Mouse (Mus musculus) midbrain, postnatal 0 days (tissue): ENCODE results near the gene Hist1h2af. TPM values are rescaled to one million over a fixed set of nuclear protein-coding genes. Genes with fewer than 3 reads are reported as not detected.
A peak's percentile ranks its signal among the peaks of the same experiment; 100 is the strongest.
"Not testable (repeated sequence)": the region's sequence is repeated elsewhere in the genome, so short reads cannot be mapped to it uniquely, and the experiment has no call there.

Experiments used
- ATAC-seq: fragments of 200-750 bp; cut with Nextera tagmentation; 2 replicates; pipeline ENCODE4 v1.8.0; 2017; ENCODE audit warnings: moderate number of reproducible peaks, mild to moderate bottlenecking, moderate TSS enrichment, moderate library complexity; ENCODE audit not compliant: low FRiP score
- DNase-seq: peaks from one replicate; pipeline ENCODE4 v3.0.0-alpha.2; 2015; ENCODE audit warnings: low spot score
- H3K27ac ChIP-seq: fragments of 300-500 bp; sonication (generic); 2 replicates; pipeline ENCODE4 v1.5.1; 2014; ENCODE audit warnings: low read depth, mild to moderate bottlenecking, low read length, mixed read lengths
- H3K27me3 ChIP-seq: fragments of 300-500 bp; sonication (generic); 2 replicates; pipeline ENCODE4 v1.6.1; 2014; ENCODE audit warnings: low read length, control low read depth, mixed read lengths; ENCODE audit not compliant: insufficient read depth
- H3K36me3 ChIP-seq: fragments of 300-500 bp; sonication (generic); 2 replicates; pipeline ENCODE4 v1.6.1; 2014; ENCODE audit warnings: low read length, control low read depth, mixed read lengths; ENCODE audit not compliant: insufficient read depth
- H3K4me1 ChIP-seq: fragments of 300-500 bp; sonication (generic); 2 replicates; pipeline ENCODE4 v1.6.1; 2014; ENCODE audit warnings: mild to moderate bottlenecking, control low read depth, antibody characterized with exemption, low read length, mixed read lengths; ENCODE audit not compliant: insufficient read depth
- H3K4me2 ChIP-seq: fragments of 300-500 bp; sonication (generic); 2 replicates; pipeline ENCODE4 v1.6.1; 2014; ENCODE audit warnings: low read depth, mild to moderate bottlenecking, low read length, mixed read lengths; ENCODE audit not compliant: poor library complexity, severe bottlenecking
- H3K4me3 ChIP-seq: fragments of 300-500 bp; sonication (generic); 2 replicates; pipeline ENCODE4 v1.5.1; 2014; ENCODE audit warnings: low read depth, mild to moderate bottlenecking, low read length, moderate library complexity
- H3K9ac ChIP-seq: fragments of 300-500 bp; sonication (generic); replicated peaks from 2 replicates; pipeline ENCODE4 v1.6.1; 2014; ENCODE audit warnings: mild to moderate bottlenecking, low read length, moderate library complexity, mixed read lengths; ENCODE audit not compliant: poor library complexity, severe bottlenecking
- H3K9me3 ChIP-seq: fragments of 300-500 bp; sonication (generic); 2 replicates; pipeline ENCODE4 v1.6.1; 2016; ENCODE audit warnings: low read length, control low read depth
- CTCF ChIP-seq: IDR thresholded peaks from 2 replicates; pipeline ENCODE4 v1.5.1; 2016; ENCODE audit warnings: antibody characterized with exemption, mild to moderate bottlenecking
- WGBS: fragments of 180-500 bp; shearing (Covaris S2); extraction: QIAGEN DNeasy Blood & Tissue Kit; methylation state at CpG from one replicate; pipeline ENCODE4 v1.1.7; 2014; 5-methylcytosine and 5-hydroxymethylcytosine counted together
- polyA plus RNA-seq: library from polyadenylated mRNA; unstranded; fragments of >200 nt; fragmentation: Nextera tagmentation; extraction: Ambion mirVana; gene quantifications from 2 replicates; pipeline ENCODE4 v1.2.1, GENCODE M21; 2015
- total RNA-seq: library from RNA; depleted of rRNA; stranded (reverse); fragments of >200 nt; gene quantifications from 2 replicates; pipeline ENCODE4 v1.2.3, GENCODE M21; 2014

The Hist1h2af gene
- total and polyA plus RNA-seq, 2 experiments from 2014 or later = 0.54 to 293 TPM

DNA sequence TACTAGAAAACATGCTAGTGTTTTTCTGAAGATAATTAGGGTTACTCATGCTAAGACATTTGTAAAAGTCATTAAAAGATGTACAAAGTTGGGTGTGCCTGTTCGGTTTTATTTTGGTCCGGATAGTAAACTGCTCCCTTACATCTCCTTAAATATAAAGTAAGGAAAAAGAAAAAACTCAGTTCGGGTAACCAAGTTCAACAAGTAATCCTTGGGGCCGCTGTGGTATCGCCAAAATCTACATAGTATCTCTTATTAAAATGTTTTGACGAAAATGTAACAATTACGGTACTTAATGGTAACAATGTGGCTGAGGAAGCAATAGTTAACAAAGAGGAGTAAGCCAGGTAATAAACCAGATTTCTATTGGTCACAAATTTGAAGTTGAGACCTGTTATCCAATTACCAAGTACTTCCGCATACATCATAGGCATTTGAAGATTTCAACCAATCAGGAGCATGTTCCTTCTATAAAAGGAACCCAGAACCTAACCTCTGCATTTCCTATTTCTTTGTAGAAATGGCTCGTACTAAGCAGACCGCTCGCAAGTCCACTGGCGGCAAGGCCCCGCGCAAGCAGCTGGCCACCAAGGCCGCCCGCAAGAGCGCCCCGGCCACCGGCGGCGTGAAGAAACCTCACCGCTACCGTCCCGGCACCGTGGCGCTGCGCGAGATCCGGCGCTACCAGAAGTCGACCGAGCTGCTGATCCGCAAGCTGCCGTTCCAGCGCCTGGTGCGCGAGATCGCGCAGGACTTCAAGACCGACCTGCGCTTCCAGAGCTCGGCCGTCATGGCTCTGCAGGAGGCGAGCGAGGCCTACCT, 10.5 kb downstream of the Hist1h2af start, which contains the start of gene Hist1h3f:
Gene Hist1h3f, plus strand, starts transcription at position 88 of the 822 bp plus-strand sequence.
- WGBS = under 1% methylated on average over 24 of the region's 45 CpGs
- no peak for TF ChIP-seq CTCF
- no peaks in the 10 kb centered on the region for H3K27me3 ChIP-seq
- peak within 1 kb of the TSS; percentile 75 for H3K27ac ChIP-seq
- H3K9ac ChIP-seq = peak within 1 kb of the TSS; percentile 48; the same call in 1 of the 2 replicates
- no peaks in the 10 kb centered on the region for H3K9me3 ChIP-seq
- DNase-seq = peak; percentile 98
- H3K36me3 ChIP-seq = no peaks in the 10 kb centered on the region
- ATAC-seq = peak; percentile 96
- peak within 1 kb of the TSS; percentile 45 for H3K4me3 ChIP-seq
- H3K4me2 ChIP-seq = peak within 1 kb of the TSS; percentile 65
- H3K4me1 ChIP-seq = no peaks in the 10 kb centered on the region

DNA sequence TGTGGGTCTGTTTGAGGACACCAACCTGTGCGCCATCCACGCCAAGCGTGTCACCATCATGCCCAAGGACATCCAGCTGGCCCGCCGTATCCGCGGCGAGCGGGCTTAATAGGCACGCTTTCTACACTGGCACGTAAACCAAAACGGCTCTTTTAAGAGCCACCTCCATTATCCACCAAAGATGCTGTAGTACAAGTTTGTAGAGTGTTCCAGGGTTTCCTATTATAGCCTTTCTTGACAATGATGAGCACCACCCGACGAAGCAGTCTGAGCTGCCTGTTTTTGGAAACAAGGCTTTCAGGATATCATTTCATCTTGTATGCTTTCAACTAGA, 11.0 kb downstream of the Hist1h2af start:
- Histone ChIP-seq H3K4me2 (peak overlapping the region; percentile 36; the same call in 1 of the 2 replicates), H3K4me3 (peak overlapping the region; percentile 45)
- H3K27me3 ChIP-seq, H3K9ac ChIP-seq, H3K9me3 ChIP-seq, H3K4me1 ChIP-seq, H3K36me3 ChIP-seq, DNase-seq, ATAC-seq, H3K27ac ChIP-seq: not testable (repeated sequence)
- WGBS = 0% methylated on average over 8 of the region's 14 CpGs

DNA sequence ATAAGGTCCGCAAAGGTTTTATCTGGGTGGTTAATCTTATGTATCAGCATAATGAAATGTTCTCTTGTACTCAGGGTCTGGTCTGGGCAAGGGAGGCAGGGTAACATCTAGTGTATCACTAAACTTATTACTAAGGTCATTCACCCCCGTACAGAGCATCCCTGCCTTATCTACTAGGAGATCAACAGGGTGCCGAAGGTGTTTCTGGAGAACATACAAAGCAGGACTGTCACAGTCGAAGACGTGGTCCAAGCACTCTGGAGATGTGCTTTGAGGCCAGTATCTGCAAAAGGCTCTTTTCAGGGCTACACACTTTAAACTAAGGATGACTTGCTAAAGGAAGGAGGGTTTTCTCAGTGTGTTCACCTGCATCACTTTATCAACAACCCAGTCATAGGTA, 13.0 kb downstream of the Hist1h2af start:
- Histone ChIP-seq H3K4me1 (0 out of 2 replicates have a peak, but pooled peaks cover 4% of the 10 kb centered on the region), H3K36me3 (no peaks in the 10 kb centered on the region), H3K27me3 (no peaks in the 10 kb centered on the region), H3K9ac (no peak overlapping the region), H3K9me3 (no peaks in the 10 kb centered on the region), H3K4me2 (no peak overlapping the region), H3K4me3 (no peak overlapping the region), H3K27ac (no peak overlapping the region)
- DNase-seq = no peak
- no peak for ATAC-seq
- WGBS = 76% methylated on average over 5 of the region's 5 CpGs
- no peak for TF ChIP-seq CTCF

DNA sequence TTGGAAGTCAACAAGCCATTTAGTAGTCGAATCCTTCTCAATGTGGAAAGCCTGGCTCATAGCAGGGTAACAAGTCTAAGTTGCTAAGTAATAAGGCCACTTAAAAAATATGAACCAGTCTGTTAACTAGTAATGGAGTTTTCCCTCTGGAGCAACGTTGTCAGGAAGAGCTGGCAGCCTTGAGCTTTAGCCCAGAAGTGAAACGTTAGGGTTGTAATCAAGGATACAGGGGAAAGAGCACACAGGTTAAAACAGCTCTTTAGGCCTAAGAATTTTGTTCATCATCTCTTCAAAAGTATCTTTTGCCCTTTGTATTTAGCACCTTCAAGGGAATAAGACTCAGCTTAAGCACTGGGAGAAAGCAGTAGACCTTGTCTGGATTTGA, 17.0 kb downstream of the Hist1h2af start:
- peaks cover 7% of the 10 kb centered on the region; the same call in 1 of the 2 replicates for H3K4me1 ChIP-seq
- H3K4me2 ChIP-seq = peak overlapping the region; percentile 59
- ATAC-seq (no peak), DNase-seq (no peak)
- peak overlapping the region; percentile 42 for H3K4me3 ChIP-seq
- H3K9ac ChIP-seq = peak overlapping the region; percentile 39
- H3K27ac ChIP-seq = peak overlapping the region; percentile 77; the same call in 1 of the 2 replicates
- no peaks in the 10 kb centered on the region for H3K27me3 ChIP-seq
- no peaks in the 10 kb centered on the region for H3K9me3 ChIP-seq
- TF ChIP-seq CTCF = no peak
- 7% methylated on average over 3 of the region's 3 CpGs for WGBS
- H3K36me3 ChIP-seq = no peaks in the 10 kb centered on the region

DNA sequence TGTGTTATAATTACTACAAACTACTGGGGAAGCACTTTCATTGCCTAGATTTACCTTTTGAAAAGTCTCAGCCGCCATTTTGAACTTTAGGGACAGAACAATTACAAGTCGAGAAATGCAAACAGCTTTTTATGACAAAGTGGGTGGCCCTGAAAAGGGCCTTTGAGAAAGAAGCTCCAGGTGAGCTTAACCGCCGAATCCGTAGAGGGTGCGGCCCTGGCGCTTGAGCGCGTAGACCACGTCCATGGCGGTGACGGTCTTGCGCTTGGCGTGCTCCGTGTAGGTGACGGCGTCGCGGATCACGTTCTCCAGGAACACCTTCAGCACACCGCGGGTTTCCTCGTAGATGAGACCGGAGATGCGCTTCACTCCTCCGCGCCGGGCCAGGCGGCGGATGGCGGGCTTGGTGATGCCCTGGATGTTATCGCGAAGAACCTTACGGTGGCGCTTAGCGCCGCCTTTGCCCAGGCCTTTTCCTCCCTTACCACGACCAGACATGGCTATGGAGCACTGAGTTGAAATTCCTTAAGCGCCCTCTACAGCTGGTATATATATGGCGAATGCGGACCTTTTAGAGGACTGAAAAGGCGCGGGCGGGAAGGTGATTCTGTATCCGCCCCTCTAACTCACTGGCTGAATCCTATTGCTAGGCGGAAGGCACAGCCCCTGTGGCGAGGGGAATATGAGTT, 17.6 kb downstream of the Hist1h2af start, which contains the start of gene Hist1h4f:
Gene Hist1h4f, minus strand, starts transcription at position 503 of the 689 bp plus-strand sequence.
- H3K27me3 ChIP-seq, H3K4me1 ChIP-seq, H3K9me3 ChIP-seq, H3K36me3 ChIP-seq: not testable (repeated sequence)
- peak within 1 kb of the TSS; percentile 59 for H3K4me2 ChIP-seq
- TF ChIP-seq CTCF = peak; percentile 74
- peak; percentile 92 for ATAC-seq
- WGBS = under 1% methylated on average over 42 of the region's 47 CpGs
- peak within 1 kb of the TSS; percentile 39 for H3K9ac ChIP-seq
- H3K4me3 ChIP-seq = peak within 1 kb of the TSS; percentile 42
- H3K27ac ChIP-seq = peak within 1 kb of the TSS; percentile 77; the same call in 1 of the 2 replicates
- DNase-seq = peak; percentile 97
